Mouse (Mus musculus) lung, postnatal 0 days (tissue): ENCODE results near the gene Treml1. TPM values are rescaled to one million over a fixed set of nuclear protein-coding genes. Genes with fewer than 3 reads are reported as not detected.

Experiments used
- ATAC-seq: fragments of 200-750 bp; cut with Nextera tagmentation; 2 replicates; pipeline ENCODE4 v1.8.0; 2017; ENCODE audit warnings: moderate library complexity
- DNase-seq: peaks from one replicate; pipeline ENCODE4 v3.0.0-alpha.2; 2016; ENCODE audit warnings: low spot score
- H3K27ac ChIP-seq: fragments of 300-500 bp; sonication (generic); 2 replicates; pipeline ENCODE4 v1.5.1; 2014; ENCODE audit warnings: antibody characterized with exemption, mild to moderate bottlenecking, low read length, mixed read lengths
- H3K27me3 ChIP-seq: fragments of 300-500 bp; sonication (generic); replicated peaks from 2 replicates; pipeline ENCODE4 v1.6.1; 2014; ENCODE audit warnings: low read length, mixed read lengths; ENCODE audit not compliant: insufficient read depth
- H3K36me3 ChIP-seq: fragments of 300-500 bp; sonication (generic); 2 replicates; pipeline ENCODE4 v1.6.1; 2014; ENCODE audit warnings: low read length, mixed read lengths; ENCODE audit not compliant: insufficient read depth
- H3K4me1 ChIP-seq: fragments of 300-500 bp; sonication (generic); 2 replicates; pipeline ENCODE4 v1.6.1; 2014; ENCODE audit warnings: antibody characterized with exemption, low read depth, low read length, mixed read lengths; ENCODE audit not compliant: insufficient read depth
- H3K4me2 ChIP-seq: fragments of 300-500 bp; sonication (generic); replicated peaks from 2 replicates; pipeline ENCODE4 v1.6.1; 2014; ENCODE audit warnings: low read depth, mild to moderate bottlenecking, low read length, moderate library complexity, mixed read lengths
- H3K4me3 ChIP-seq: fragments of 300-500 bp; sonication (generic); 2 replicates; pipeline ENCODE4 v1.5.1; 2014; ENCODE audit warnings: low read depth, low read length
- H3K9ac ChIP-seq: fragments of 300-500 bp; sonication (generic); replicated peaks from 2 replicates; pipeline ENCODE4 v1.6.1; 2014; ENCODE audit warnings: low read depth, mild to moderate bottlenecking
- H3K9me3 ChIP-seq: fragments of 300-500 bp; sonication (generic); 2 replicates; pipeline ENCODE4 v1.6.1; 2016; ENCODE audit warnings: low read length, mixed read lengths
- CTCF ChIP-seq: IDR thresholded peaks from 2 replicates; pipeline ENCODE4 v1.5.1; 2016; ENCODE audit warnings: antibody characterized with exemption, mild to moderate bottlenecking
- EP300 ChIP-seq: IDR thresholded peaks from 2 replicates; pipeline ENCODE4 v1.6.1; 2016; ENCODE audit warnings: antibody characterized with exemption, mild to moderate bottlenecking, control low read depth
- WGBS: fragments of 180-500 bp; shearing (Covaris S2); extraction: QIAGEN DNeasy Blood & Tissue Kit; methylation state at CpG from one replicate; pipeline ENCODE4 v1.1.7; 2014; 5-methylcytosine and 5-hydroxymethylcytosine counted together
- polyA plus RNA-seq: library from polyadenylated mRNA; unstranded; fragments of >200 nt; fragmentation: Nextera tagmentation; extraction: Ambion mirVana; gene quantifications from 2 replicates; pipeline ENCODE4 v1.2.1, GENCODE M21; 2015

Treml1 gene
- polyA plus RNA-seq, 1 experiment from 2014 or later = 4.3 TPM

GRCm38 (mm10) chr17:48325093-48325492 is 34.6 kb upstream of the Treml1 start:
- 89% methylated on average over 6 of the region's 6 CpGs for WGBS
- H3K4me1 ChIP-seq = no peaks in the 10 kb centered on the region

DNA sequence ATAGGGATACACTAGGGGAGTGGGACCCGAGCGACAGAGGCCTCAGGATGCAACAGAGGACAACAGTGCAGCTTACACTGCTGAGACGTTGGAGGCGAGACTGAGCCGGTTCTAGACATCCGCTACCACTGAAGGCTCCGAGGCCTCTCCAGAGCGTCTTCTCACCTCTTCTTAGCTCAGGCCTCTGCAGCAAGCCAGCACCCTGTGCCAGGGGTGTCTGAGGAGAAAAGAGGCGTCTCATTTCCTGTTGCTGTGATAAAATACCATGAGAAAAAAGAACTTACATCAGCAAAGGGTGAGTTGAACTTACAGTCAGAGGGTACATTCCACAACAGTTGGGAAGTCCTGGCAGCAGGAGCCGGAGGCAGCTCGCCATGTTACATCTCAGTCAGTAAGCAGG is 34.1 kb upstream of the Treml1 start:
- WGBS = 70% methylated on average over 11 of the region's 11 CpGs
- ATAC-seq = no peak
- Histone ChIP-seq H3K27ac (no peak overlapping the region), H3K4me1 (no peaks in the 10 kb centered on the region), H3K4me3 (no peak overlapping the region), H3K36me3 (no peaks in the 10 kb centered on the region), H3K27me3 (no peaks in the 10 kb centered on the region), H3K4me2 (no peak overlapping the region), H3K9me3 (no peaks in the 10 kb centered on the region), H3K9ac (no peak overlapping the region)
- TF ChIP-seq CTCF (no peak), EP300 (no peak)
- DNase-seq = no peak

More at GRCm38 (mm10) chr17:48325093-48325492, 34.6 kb upstream of the Treml1 start:
- DNase-seq (no peak), ATAC-seq (no peak)
- Histone ChIP-seq H3K9me3 (no peaks in the 10 kb centered on the region), H3K9ac (no peak overlapping the region), H3K4me2 (no peak overlapping the region), H3K36me3 (no peaks in the 10 kb centered on the region), H3K27ac (no peak overlapping the region), H3K4me3 (no peak overlapping the region), H3K27me3 (no peaks in the 10 kb centered on the region)
- TF ChIP-seq EP300 (no peak), CTCF (no peak)

DNA sequence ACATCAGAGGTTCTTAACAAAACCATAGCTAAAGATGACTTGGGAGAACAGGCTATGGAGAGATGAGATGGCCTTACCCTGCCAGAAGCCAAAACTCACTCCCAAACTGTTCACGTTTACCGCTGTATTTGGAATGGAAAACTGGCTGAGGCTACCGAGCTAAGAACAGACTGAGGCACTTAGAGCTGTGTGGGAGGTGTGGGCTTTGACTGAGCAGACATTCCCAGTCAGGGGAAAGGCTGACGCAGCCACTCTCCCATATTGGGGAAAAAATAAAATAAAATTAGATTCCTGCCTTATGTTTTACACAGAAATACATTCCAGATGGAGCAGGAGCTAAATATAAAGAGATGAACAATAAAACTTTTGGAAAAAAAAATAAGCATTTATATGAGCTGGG is 33.1 kb upstream of the Treml1 start:
- ATAC-seq = no peak
- no peak for TF ChIP-seq EP300
- TF ChIP-seq CTCF = no peak
- no peak overlapping the region for H3K27ac ChIP-seq

GRCm38 (mm10) chr17:48332524-48332923 is 27.2 kb upstream of the Treml1 start:
- Histone ChIP-seq H3K4me1 (no peaks in the 10 kb centered on the region), H3K27ac (no peak overlapping the region), H3K4me2 (no peak overlapping the region), H3K36me3 (no peaks in the 10 kb centered on the region), H3K27me3 (no peaks in the 10 kb centered on the region), H3K9me3 (no peaks in the 10 kb centered on the region), H3K4me3 (no peak overlapping the region), H3K9ac (no peak overlapping the region)
- no peak for TF ChIP-seq CTCF
- TF ChIP-seq EP300 = no peak
- ATAC-seq (no peak), DNase-seq (no peak)
- WGBS = 84% methylated on average over 2 of the region's 2 CpGs

More for the DNA sequence above, 33.1 kb upstream of the Treml1 start:
- Histone ChIP-seq H3K4me1 (no peaks in the 10 kb centered on the region), H3K9ac (no peak overlapping the region), H3K4me3 (no peak overlapping the region), H3K27me3 (no peaks in the 10 kb centered on the region), H3K36me3 (no peaks in the 10 kb centered on the region), H3K9me3 (no peaks in the 10 kb centered on the region), H3K4me2 (no peak overlapping the region)
- no peak for DNase-seq
- 73% methylated on average over 4 of the region's 4 CpGs for WGBS

GRCm38 (mm10) chr17:48334186-48334585 is 25.5 kb upstream of the Treml1 start:
- no peaks in the 10 kb centered on the region for H3K9me3 ChIP-seq
- H3K9ac ChIP-seq = no peak overlapping the region
- ATAC-seq = no peak
- H3K4me1 ChIP-seq = no peaks in the 10 kb centered on the region
- TF ChIP-seq CTCF (no peak), EP300 (no peak)
- 88% methylated on average over 4 of the region's 4 CpGs for WGBS
- no peaks in the 10 kb centered on the region for H3K27me3 ChIP-seq
- H3K4me3 ChIP-seq = no peak overlapping the region
- DNase-seq = no peak
- H3K27ac ChIP-seq = no peak overlapping the region
- H3K4me2 ChIP-seq = no peak overlapping the region
- H3K36me3 ChIP-seq = no peaks in the 10 kb centered on the region

DNA sequence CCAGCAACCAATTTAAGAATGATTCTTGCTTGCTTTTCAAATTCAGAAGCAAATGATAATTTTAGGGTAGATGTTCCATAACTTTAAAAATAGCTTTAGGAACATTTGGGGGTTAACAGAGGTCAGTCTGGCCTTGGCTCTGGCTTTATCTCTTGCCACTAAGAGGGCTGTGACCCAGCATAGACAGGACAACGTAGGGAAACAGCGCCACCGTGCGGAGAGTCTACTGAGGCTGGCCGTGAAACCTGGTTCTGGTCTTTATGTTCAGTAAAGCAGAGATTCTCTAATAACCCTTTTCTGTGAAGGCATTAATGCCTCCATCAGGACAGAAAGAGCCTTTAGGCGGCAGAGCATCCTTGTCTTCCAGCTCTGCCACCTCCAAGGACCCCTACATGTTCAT is 22.9 kb upstream of the Treml1 start:
- Histone ChIP-seq H3K36me3 (no peaks in the 10 kb centered on the region), H3K4me1 (no peaks in the 10 kb centered on the region), H3K4me3 (no peak overlapping the region), H3K27ac (no peak overlapping the region), H3K27me3 (no peaks in the 10 kb centered on the region), H3K9me3 (no peaks in the 10 kb centered on the region), H3K9ac (no peak overlapping the region), H3K4me2 (no peak overlapping the region)
- 3% methylated on average over 6 of the region's 6 CpGs for WGBS
- DNase-seq (peak; percentile 75), ATAC-seq (peak; percentile 49; the same call in 1 of the 2 replicates)
- TF ChIP-seq EP300 = no peak
- TF ChIP-seq CTCF = peak; percentile 87

DNA sequence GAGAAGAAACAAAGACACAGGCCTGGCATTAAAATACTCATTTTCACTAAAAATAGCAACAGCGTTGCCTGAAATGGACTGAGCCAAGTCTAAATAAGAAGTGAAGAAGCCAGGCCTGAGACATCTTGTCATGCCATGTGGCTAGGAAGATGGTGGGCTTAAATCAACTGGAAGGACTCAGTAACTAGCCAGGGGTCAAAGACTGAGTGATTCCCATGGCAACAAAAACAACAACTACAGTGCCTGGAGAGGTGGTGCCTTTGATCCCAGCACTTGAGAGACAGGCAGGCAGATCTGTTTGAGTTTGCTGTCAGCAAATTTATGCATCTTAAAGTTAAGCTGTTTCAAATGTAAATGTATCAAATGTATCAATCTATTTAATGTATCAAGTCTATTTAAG is 19.4 kb upstream of the Treml1 start:
- ATAC-seq = no peak
- WGBS = 62% methylated on average over 1 of the region's 1 CpGs
- TF ChIP-seq EP300 (no peak), CTCF (no peak)

More for the DNA sequence above, 19.4 kb upstream of the Treml1 start:
- H3K9me3 ChIP-seq = no peaks in the 10 kb centered on the region
- no peak for DNase-seq
- no peak overlapping the region for H3K4me3 ChIP-seq
- no peaks in the 10 kb centered on the region for H3K36me3 ChIP-seq
- no peak overlapping the region for H3K4me2 ChIP-seq
- H3K27me3 ChIP-seq = no peaks in the 10 kb centered on the region
- no peaks in the 10 kb centered on the region for H3K4me1 ChIP-seq
- no peak overlapping the region for H3K9ac ChIP-seq
- H3K27ac ChIP-seq = no peak overlapping the region
